Mouse (Mus musculus) T-cell, adult 2 months (primary cell): ENCODE measurements around the gene Rhbdd2.
"Not testable (repeated sequence)": the region's sequence is repeated elsewhere in the genome, so short reads cannot be mapped to it uniquely, and the experiment has no call there.

Experiments used
- DNase-seq: peaks from one replicate; pipeline ENCODE4 v3.0.0; 2022; ENCODE audit warnings: low spot score

The Rhbdd2 gene

GRCm38 (mm10) chr5:135632117-135632796 is at the start of gene Rhbdd2:
TSS of gene Rhbdd2 (plus strand) at chr5:135632618.
- peak; percentile 98 for DNase-seq

GRCm38 (mm10) chr5:135585691-135586090 is 46.7 kb upstream of the Rhbdd2 start:
- no peak for DNase-seq

GRCm38 (mm10) chr5:135587764-135588163 is 44.7 kb upstream of the Rhbdd2 start:
- DNase-seq, result no peak

GRCm38 (mm10) chr5:135589996-135590784 is 42.2 kb upstream of the Rhbdd2 start:
- DNase-seq, result no peak

GRCm38 (mm10) chr5:135604643-135605042 is 27.8 kb upstream of the Rhbdd2 start:
- DNase-seq, result not testable (repeated sequence)

GRCm38 (mm10) chr5:135606717-135607116 is 25.7 kb upstream of the Rhbdd2 start:
- DNase-seq, result not testable (repeated sequence)

- DNase-seq, result no peak
Measured at GRCm38 (mm10) chr5:135607581-135607980, 24.8 kb upstream of the Rhbdd2 start.

GRCm38 (mm10) chr5:135609794-135610193 is 22.6 kb upstream of the Rhbdd2 start:
- DNase-seq, result no peak

- DNase-seq, result not testable (repeated sequence)
Measured at GRCm38 (mm10) chr5:135619741-135620140, 12.7 kb upstream of the Rhbdd2 start.

GRCm38 (mm10) chr5:135620526-135620925 is 11.9 kb upstream of the Rhbdd2 start:
- no peak for DNase-seq

- no peak for DNase-seq
Measured at GRCm38 (mm10) chr5:135621725-135622124, 10.7 kb upstream of the Rhbdd2 start.

GRCm38 (mm10) chr5:135623006-135623563 is 9.3 kb upstream of the Rhbdd2 start:
- DNase-seq, result no peak

GRCm38 (mm10) chr5:135628916-135629315 is 3.5 kb upstream of the Rhbdd2 start:
- no peak for DNase-seq

GRCm38 (mm10) chr5:135629401-135629800 is 3.0 kb upstream of the Rhbdd2 start:
- no peak for DNase-seq

- DNase-seq, result peak; percentile 62
Measured at GRCm38 (mm10) chr5:135630598-135630997, 1.8 kb upstream of the Rhbdd2 start.

GRCm38 (mm10) chr5:135632797-135633144 is 353 bp downstream of the Rhbdd2 start:
- DNase-seq, result no peak

- no peak for DNase-seq
Measured at GRCm38 (mm10) chr5:135639760-135640458, 7.5 kb downstream of the Rhbdd2 start.

- no peak for DNase-seq
Measured at GRCm38 (mm10) chr5:135640459-135640789, 8.0 kb downstream of the Rhbdd2 start.

GRCm38 (mm10) chr5:135641028-135641427 is 8.6 kb downstream of the Rhbdd2 start:
- DNase-seq, result no peak

GRCm38 (mm10) chr5:135642686-135643551 is 10.5 kb downstream of the Rhbdd2 start:
- DNase-seq, result no peak

GRCm38 (mm10) chr5:135643552-135643842 is 11.1 kb downstream of the Rhbdd2 start:
- DNase-seq, result no peak

- no peak for DNase-seq
Measured at GRCm38 (mm10) chr5:135643869-135644268, 11.5 kb downstream of the Rhbdd2 start.
